Mouse (Mus musculus) embryo, embryonic 11.5 days (tissue): Measurements from ENCODE around the gene Sh3bgrl.

ENCODE experiments used
- DNase-seq: peaks from one replicate; pipeline ENCODE4 v3.0.0-alpha.2; 2012; ENCODE audit warnings: low read depth, low spot score

The Sh3bgrl gene

GRCm38 (mm10) chrX:109131834-109132233, 36.7 kb downstream of the Sh3bgrl start:
- no peak for DNase-seq

GRCm38 (mm10) chrX:109132463-109132862, 37.3 kb downstream of the Sh3bgrl start:
- DNase-seq: no peak

GRCm38 (mm10) chrX:109133500-109133899, 38.3 kb downstream of the Sh3bgrl start:
- DNase-seq: no peak

GRCm38 (mm10) chrX:109136306-109136705, 41.1 kb downstream of the Sh3bgrl start:
- DNase-seq: no peak

GRCm38 (mm10) chrX:109136820-109137219, 41.7 kb downstream of the Sh3bgrl start:
- DNase-seq: no peak

GRCm38 (mm10) chrX:109137295-109137694, 42.1 kb downstream of the Sh3bgrl start:
- DNase-seq: no peak

- no peak for DNase-seq
These were observed 46.2 kb downstream of the Sh3bgrl start for GRCm38 (mm10) chrX:109141337-109141870.

- no peak for DNase-seq
These were observed 47.1 kb downstream of the Sh3bgrl start for GRCm38 (mm10) chrX:109142281-109142680.

GRCm38 (mm10) chrX:109145779-109146178, 50.6 kb downstream of the Sh3bgrl start:
- DNase-seq: no peak

GRCm38 (mm10) chrX:109147108-109147507, 51.9 kb downstream of the Sh3bgrl start:
- no peak for DNase-seq

- no peak for DNase-seq
These were observed 56.1 kb downstream of the Sh3bgrl start for GRCm38 (mm10) chrX:109151228-109151627.

- DNase-seq: no peak
These were observed 65.2 kb downstream of the Sh3bgrl start for GRCm38 (mm10) chrX:109160326-109160725.

GRCm38 (mm10) chrX:109160901-109161300, 65.7 kb downstream of the Sh3bgrl start:
- no peak for DNase-seq

GRCm38 (mm10) chrX:109175038-109175437, 79.9 kb downstream of the Sh3bgrl start:
- DNase-seq: no peak

- no peak for DNase-seq
These were observed 80.3 kb downstream of the Sh3bgrl start for GRCm38 (mm10) chrX:109175470-109175869.

- no peak for DNase-seq
These were observed 89.7 kb downstream of the Sh3bgrl start for GRCm38 (mm10) chrX:109184706-109185478.

- DNase-seq: no peak
These were observed 94.4 kb downstream of the Sh3bgrl start for GRCm38 (mm10) chrX:109189607-109190006.

- DNase-seq: no peak
These were observed 95.8 kb downstream of the Sh3bgrl start for GRCm38 (mm10) chrX:109190969-109191368.

GRCm38 (mm10) chrX:109191436-109191835, 96.3 kb downstream of the Sh3bgrl start:
- no peak for DNase-seq

- DNase-seq: no peak
These were observed 101.3 kb downstream of the Sh3bgrl start, which contains the start of gene Gm6377 for GRCm38 (mm10) chrX:109196468-109196867. TSS of gene Gm6377 (plus strand) at chrX:109196756.

GRCm38 (mm10) chrX:109207843-109208242, 112.7 kb downstream of the Sh3bgrl start:
- no peak for DNase-seq

- no peak for DNase-seq
These were observed 133.6 kb downstream of the Sh3bgrl start for GRCm38 (mm10) chrX:109228720-109229119.

- no peak for DNase-seq
These were observed 140.3 kb downstream of the Sh3bgrl start for GRCm38 (mm10) chrX:109235383-109236036.
